Mouse (Mus musculus) kidney, embryonic 16.5 days (tissue): ENCODE results near the gene Gm20388. TPM values are rescaled to one million over a fixed set of nuclear protein-coding genes. Genes with fewer than 3 reads are reported as not detected.

Experiments used
- ATAC-seq: fragments of 200-750 bp; cut with Nextera tagmentation; 2 replicates; pipeline ENCODE4 v1.8.0; 2017; ENCODE audit warnings: moderate TSS enrichment; ENCODE audit not compliant: low FRiP score, low TSS enrichment
- H3K27ac ChIP-seq: fragments of 300-500 bp; sonication (generic); 2 replicates; pipeline ENCODE4 v1.5.1; 2014; ENCODE audit warnings: low read length
- H3K27me3 ChIP-seq: fragments of 300-500 bp; sonication (generic); 2 replicates; pipeline ENCODE4 v1.6.1; 2014; ENCODE audit warnings: low read length, control low read depth, mixed read lengths; ENCODE audit not compliant: insufficient read depth
- H3K36me3 ChIP-seq: fragments of 300-500 bp; sonication (generic); 2 replicates; pipeline ENCODE4 v1.6.1; 2014; ENCODE audit warnings: low read length, control low read depth, mixed read lengths; ENCODE audit not compliant: insufficient read depth
- H3K4me1 ChIP-seq: fragments of 300-500 bp; sonication (generic); 2 replicates; pipeline ENCODE4 v1.6.1; 2014; ENCODE audit warnings: low read length, control low read depth, mixed read lengths; ENCODE audit not compliant: insufficient read depth
- H3K4me2 ChIP-seq: fragments of 300-500 bp; sonication (generic); replicated peaks from 2 replicates; pipeline ENCODE4 v1.6.1; 2014; ENCODE audit warnings: low read depth, low read length
- H3K4me3 ChIP-seq: fragments of 300-500 bp; sonication (generic); 2 replicates; pipeline ENCODE4 v1.5.1; 2014; ENCODE audit warnings: mild to moderate bottlenecking, low read length
- H3K9ac ChIP-seq: fragments of 300-500 bp; sonication (generic); replicated peaks from 2 replicates; pipeline ENCODE4 v1.6.1; 2014; ENCODE audit warnings: low read length
- H3K9me3 ChIP-seq: fragments of 300-500 bp; sonication (generic); 2 replicates; pipeline ENCODE4 v1.6.1; 2016; ENCODE audit warnings: low read length, control low read depth
- WGBS: fragments of 180-500 bp; shearing (Covaris S2); extraction: QIAGEN DNeasy Blood & Tissue Kit; methylation state at CpG from one replicate; pipeline ENCODE4 v1.1.7; 2014; 5-methylcytosine and 5-hydroxymethylcytosine counted together
- polyA plus RNA-seq: library from polyadenylated mRNA; unstranded; fragments of >200 nt; fragmentation: Nextera tagmentation; extraction: Ambion mirVana; gene quantifications from 2 replicates; pipeline ENCODE4 v1.2.1, GENCODE M21; 2015

Gene Gm20388
- polyA plus RNA-seq, 1 experiment from 2014 or later = 7.7 TPM

DNA sequence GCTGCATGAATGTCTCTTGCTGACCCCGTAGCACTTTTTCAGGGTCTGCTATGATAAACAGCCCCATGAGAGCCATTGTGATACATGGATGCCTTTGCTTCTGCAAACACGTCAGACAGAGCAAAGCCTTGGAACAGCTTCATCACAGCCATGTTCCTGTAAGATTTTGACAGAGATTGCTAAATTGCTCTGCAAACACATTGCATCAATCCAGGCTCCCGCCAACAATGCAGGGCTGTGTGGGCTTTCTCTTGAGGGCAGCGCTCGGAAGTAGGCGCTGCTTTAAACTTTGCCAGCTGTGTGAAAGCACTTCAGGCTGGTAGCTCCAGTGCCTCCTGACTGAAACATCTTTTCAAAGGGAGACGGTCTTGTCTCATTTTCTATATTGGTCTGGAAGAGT is 4289.8 kb downstream of the Gm20388 start:
- no peak for ATAC-seq
- WGBS = 58% methylated on average over 7 of the region's 7 CpGs
- H3K36me3 ChIP-seq = no peaks in the 10 kb centered on the region

DNA sequence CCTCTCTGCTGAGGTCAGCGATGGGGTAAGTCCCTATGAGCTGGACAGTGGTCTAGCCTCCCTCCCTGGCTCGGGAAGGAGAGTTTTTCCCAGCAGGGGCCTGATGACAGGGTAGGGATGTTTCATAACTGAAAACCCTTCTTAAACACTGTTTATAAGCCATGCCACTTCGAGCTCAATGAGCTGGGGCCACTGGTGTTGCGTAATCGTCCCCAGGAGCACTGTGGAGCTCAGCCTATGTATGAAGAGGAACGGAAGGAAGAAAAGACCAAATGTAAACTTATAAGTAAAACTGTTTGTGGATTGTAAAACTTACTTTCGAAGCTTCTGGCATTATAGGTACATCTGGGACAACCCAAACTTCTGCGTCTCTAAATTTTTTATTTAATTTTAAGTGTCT is 4291.1 kb downstream of the Gm20388 start:
- WGBS = 83% methylated on average over 8 of the region's 8 CpGs
- Histone ChIP-seq H3K27me3 (no peaks in the 10 kb centered on the region), H3K4me2 (no peak overlapping the region), H3K36me3 (no peaks in the 10 kb centered on the region), H3K4me3 (no peak overlapping the region), H3K27ac (no peak overlapping the region), H3K4me1 (peaks cover 2% of the 10 kb centered on the region), H3K9me3 (no peaks in the 10 kb centered on the region), H3K9ac (no peak overlapping the region)
- ATAC-seq = no peak

More for the DNA sequence above, 4289.8 kb downstream of the Gm20388 start:
- Histone ChIP-seq H3K4me2 (no peak overlapping the region), H3K4me1 (peaks cover 10% of the 10 kb centered on the region), H3K27me3 (no peaks in the 10 kb centered on the region), H3K27ac (no peak overlapping the region), H3K4me3 (no peak overlapping the region), H3K9me3 (no peaks in the 10 kb centered on the region), H3K9ac (no peak overlapping the region)

- Histone ChIP-seq H3K36me3 (no peaks in the 10 kb centered on the region), H3K27ac (no peak overlapping the region), H3K4me2 (no peak overlapping the region), H3K27me3 (no peaks in the 10 kb centered on the region), H3K4me3 (no peak overlapping the region), H3K9ac (no peak overlapping the region; the same call in 1 of the 2 replicates), H3K9me3 (no peaks in the 10 kb centered on the region), H3K4me1 (no peaks in the 10 kb centered on the region)
- WGBS = 62% methylated on average over 5 of the region's 5 CpGs
- no peak; the same call in 1 of the 2 replicates for ATAC-seq
Measured at GRCm38 (mm10) chr8:124202895-124203294, 4292.3 kb downstream of the Gm20388 start.

DNA sequence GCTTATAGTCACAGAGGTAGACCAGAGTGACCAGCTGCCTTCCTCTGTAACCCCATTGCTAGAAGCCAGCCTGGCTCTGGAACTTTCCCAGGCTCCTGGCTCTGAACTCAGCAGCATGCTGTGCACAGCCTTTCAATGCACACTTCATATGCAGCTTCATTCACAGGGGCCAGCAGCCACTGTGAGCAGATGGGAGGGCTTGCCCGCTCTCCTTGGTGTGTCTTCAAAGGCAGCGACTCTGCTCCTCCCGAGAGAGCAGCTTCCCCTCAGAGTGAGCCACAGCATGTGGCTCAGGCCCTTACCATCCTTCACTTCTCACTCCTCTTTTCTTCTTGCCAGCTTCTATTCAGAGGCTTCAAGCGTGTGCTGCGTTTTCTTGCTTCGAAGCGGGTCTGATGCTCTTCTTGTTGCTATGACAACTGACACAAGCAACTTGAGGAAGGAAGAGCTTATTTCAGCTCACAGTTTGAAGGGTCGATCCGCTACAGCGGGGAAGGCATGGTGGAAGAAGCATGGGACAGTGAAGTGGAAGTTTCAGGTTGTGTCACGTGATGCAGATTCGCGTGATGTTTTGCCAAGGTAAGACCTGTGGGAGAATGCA is 4293.5 kb downstream of the Gm20388 start:
- no peaks in the 10 kb centered on the region for H3K4me1 ChIP-seq
- no peak for ATAC-seq
- no peak overlapping the region for H3K9ac ChIP-seq
- WGBS = 88% methylated on average over 13 of the region's 13 CpGs
- no peaks in the 10 kb centered on the region for H3K27me3 ChIP-seq
- no peak overlapping the region for H3K27ac ChIP-seq
- no peak overlapping the region for H3K4me3 ChIP-seq
- no peak overlapping the region for H3K4me2 ChIP-seq
- H3K36me3 ChIP-seq = no peaks in the 10 kb centered on the region
- H3K9me3 ChIP-seq = no peaks in the 10 kb centered on the region

DNA sequence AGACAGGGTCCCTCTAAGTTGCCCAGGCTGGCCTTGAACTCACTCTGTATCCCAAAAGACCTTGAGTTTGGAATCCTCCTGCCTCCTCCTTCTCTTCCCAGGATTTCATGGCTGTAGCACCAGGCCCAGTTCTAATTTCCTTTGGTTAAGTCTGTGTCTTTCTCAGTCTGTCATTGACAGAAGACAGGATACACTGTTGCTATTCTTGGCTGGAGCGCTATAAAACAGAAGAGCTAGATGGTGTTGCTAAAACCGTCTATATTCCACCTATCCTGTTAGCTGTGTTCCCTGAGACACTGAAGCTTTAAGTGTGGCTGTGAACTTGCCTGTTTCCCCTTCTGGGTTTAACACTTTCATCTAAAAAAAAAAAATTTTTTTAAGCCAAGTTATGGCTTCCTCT is 4301.5 kb downstream of the Gm20388 start:
- H3K27ac ChIP-seq = no peak overlapping the region
- no peaks in the 10 kb centered on the region for H3K27me3 ChIP-seq
- H3K9me3 ChIP-seq = no peaks in the 10 kb centered on the region
- 65% methylated on average over 2 of the region's 2 CpGs for WGBS
- no peak overlapping the region for H3K9ac ChIP-seq
- no peak overlapping the region for H3K4me2 ChIP-seq
- no peaks in the 10 kb centered on the region for H3K4me1 ChIP-seq
- no peak overlapping the region for H3K4me3 ChIP-seq
- no peak for ATAC-seq
- no peaks in the 10 kb centered on the region for H3K36me3 ChIP-seq

DNA sequence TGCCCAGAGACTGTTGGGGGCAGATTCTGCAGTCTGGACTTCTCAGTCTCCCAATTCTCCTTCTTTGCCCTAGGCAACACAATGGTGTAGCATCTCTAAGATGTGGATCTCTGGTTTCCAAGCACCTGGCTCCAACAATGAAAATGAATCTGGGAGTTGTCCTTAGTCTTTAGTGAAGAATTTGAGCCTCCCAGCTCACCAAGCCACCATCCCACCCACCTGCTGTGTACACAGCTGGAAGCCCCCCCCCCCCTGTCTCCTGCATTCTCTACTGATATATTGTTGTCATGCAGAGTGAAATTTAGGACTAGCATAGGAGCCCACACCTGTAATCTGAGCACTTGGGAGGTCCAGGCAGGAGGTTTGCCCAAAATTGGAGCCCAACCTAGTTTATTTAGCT is 4306.3 kb downstream of the Gm20388 start:
- ATAC-seq = no peak
- H3K9ac ChIP-seq = no peak overlapping the region
- no peaks in the 10 kb centered on the region for H3K36me3 ChIP-seq
- H3K4me2 ChIP-seq = no peak overlapping the region
- no peak overlapping the region for H3K4me3 ChIP-seq
- no peak overlapping the region for H3K27ac ChIP-seq
- H3K4me1 ChIP-seq = no peaks in the 10 kb centered on the region
- no peaks in the 10 kb centered on the region for H3K9me3 ChIP-seq
- H3K27me3 ChIP-seq = no peaks in the 10 kb centered on the region

DNA sequence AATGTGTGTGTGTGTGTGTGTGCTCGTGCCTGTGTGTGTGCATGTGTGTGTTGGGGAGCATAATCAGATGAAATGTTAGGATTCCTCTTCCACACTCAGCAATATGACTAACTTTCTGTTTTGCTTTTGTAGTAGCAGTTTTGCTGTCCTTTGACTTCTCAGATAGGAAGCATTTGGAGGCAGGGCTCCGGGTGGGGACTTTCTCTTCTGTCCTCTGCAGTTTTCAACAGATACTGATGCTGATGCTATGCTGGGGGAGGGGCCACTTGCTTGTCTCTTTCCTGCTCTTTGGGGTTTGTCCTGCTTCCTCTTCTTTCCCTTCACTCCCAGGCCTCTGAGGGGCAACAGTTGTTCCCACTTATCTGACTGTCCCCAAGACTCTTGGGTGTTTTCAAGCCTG is 4319.2 kb downstream of the Gm20388 start:
- no peak for ATAC-seq
- no peak overlapping the region for H3K4me3 ChIP-seq

DNA sequence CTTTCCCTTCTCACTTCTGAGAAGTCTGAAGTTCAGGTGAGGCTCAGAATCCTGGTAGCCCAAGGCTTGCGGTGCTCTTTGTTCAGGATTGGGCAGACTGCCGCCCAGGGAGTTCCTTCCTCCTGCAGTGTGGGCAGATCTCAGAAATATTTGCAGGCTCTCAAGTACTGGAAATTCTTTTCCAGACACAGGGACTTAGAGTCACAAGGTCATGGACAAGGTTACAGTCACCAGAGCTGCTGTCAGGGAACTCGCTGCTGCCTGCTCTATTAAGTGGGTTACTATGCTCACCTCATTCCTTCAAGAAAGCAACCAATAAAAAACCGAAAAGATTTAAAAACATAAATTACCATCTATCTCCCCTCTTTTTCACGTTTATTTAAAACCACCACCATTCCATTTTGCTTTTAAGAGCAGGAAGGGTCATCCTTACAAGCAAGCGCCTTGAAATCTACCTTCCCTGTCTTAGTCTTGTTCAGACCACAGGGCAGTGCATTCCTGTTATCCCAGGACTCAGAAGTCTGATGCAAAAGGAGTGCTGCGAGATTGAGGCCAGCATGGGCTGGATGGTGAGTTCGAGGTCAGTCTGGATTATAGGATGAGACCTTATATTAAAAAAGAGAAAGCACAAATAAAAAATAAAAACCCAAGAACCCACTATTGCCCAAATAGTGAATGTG is 4320.0 kb downstream of the Gm20388 start:
- Histone ChIP-seq H3K4me2 (peak overlapping the region; percentile 98), H3K27me3 (no peaks in the 10 kb centered on the region), H3K9ac (no peak overlapping the region), H3K36me3 (no peaks in the 10 kb centered on the region), H3K27ac (peak overlapping the region; percentile 25), H3K4me1 (peaks cover 9% of the 10 kb centered on the region), H3K9me3 (no peaks in the 10 kb centered on the region), H3K4me3 (peak overlapping the region; percentile 88)
- 47% methylated on average over 8 of the region's 8 CpGs for WGBS
- ATAC-seq = 0 out of 2 replicates have a peak, but pooled peaks have one; percentile 29

More for the DNA sequence above, 4319.2 kb downstream of the Gm20388 start:
- H3K9me3 ChIP-seq = no peaks in the 10 kb centered on the region
- no peak overlapping the region for H3K9ac ChIP-seq
- no peaks in the 10 kb centered on the region for H3K36me3 ChIP-seq
- H3K27ac ChIP-seq = no peak overlapping the region
- WGBS = 68% methylated on average over 2 of the region's 2 CpGs
- peaks cover 9% of the 10 kb centered on the region for H3K4me1 ChIP-seq
- no peaks in the 10 kb centered on the region for H3K27me3 ChIP-seq
- H3K4me2 ChIP-seq = no peak overlapping the region

DNA sequence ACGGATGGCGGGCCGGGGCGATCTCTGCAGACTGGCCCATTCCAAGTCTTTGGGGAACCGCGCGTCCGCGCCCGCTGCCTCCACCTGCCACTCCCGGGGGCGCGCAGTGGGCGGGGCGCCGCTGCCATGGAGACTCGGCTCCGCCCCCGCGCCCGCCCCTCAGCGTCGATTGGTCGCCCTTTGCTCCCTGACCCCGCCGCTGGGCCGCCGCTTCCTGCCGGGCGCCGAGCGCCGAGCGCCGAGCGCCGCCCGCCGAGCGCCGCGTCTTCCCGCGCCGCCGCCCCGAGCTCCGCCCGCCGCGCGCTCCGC is 4320.5 kb downstream of the Gm20388 start, which contains the start of gene Galnt2:
TSS of gene Galnt2 (plus strand) at position 216 of the 309 bp plus-strand sequence.
- Histone ChIP-seq H3K27ac (peak within 1 kb of the TSS; percentile 79), H3K4me2 (peak within 1 kb of the TSS; percentile 98), H3K36me3 (no peaks in the 10 kb centered on the region), H3K9ac (peak within 1 kb of the TSS; percentile 91), H3K27me3 (no peaks in the 10 kb centered on the region), H3K4me1 (peaks cover 9% of the 10 kb centered on the region), H3K4me3 (peak within 1 kb of the TSS; percentile 88), H3K9me3 (no peaks in the 10 kb centered on the region)
- ATAC-seq = peak; percentile 89
- 0% methylated on average over 39 of the region's 53 CpGs for WGBS

GRCm38 (mm10) chr8:124231485-124232279 is 4321.0 kb downstream of the Gm20388 start:
- ATAC-seq = peak; percentile 83
- H3K4me1 ChIP-seq = peaks cover 9% of the 10 kb centered on the region
- peak overlapping the region; percentile 79 for H3K27ac ChIP-seq
- H3K36me3 ChIP-seq = no peaks in the 10 kb centered on the region
- H3K4me2 ChIP-seq = peak overlapping the region; percentile 98
- no peaks in the 10 kb centered on the region for H3K9me3 ChIP-seq
- peak overlapping the region; percentile 88 for H3K4me3 ChIP-seq
- WGBS = under 1% methylated on average over 73 of the region's 83 CpGs
- no peaks in the 10 kb centered on the region for H3K27me3 ChIP-seq
- H3K9ac ChIP-seq = peak overlapping the region; percentile 91
